Mouse (Mus musculus) forelimb bud, embryonic 11.5 days (tissue): ENCODE measurements around the gene Ptn.

Experiments
- DNase-seq: peaks from one replicate; pipeline ENCODE4 v3.0.0-alpha.2; 2012; ENCODE audit warnings: low read depth, low spot score

Ptn gene

DNA sequence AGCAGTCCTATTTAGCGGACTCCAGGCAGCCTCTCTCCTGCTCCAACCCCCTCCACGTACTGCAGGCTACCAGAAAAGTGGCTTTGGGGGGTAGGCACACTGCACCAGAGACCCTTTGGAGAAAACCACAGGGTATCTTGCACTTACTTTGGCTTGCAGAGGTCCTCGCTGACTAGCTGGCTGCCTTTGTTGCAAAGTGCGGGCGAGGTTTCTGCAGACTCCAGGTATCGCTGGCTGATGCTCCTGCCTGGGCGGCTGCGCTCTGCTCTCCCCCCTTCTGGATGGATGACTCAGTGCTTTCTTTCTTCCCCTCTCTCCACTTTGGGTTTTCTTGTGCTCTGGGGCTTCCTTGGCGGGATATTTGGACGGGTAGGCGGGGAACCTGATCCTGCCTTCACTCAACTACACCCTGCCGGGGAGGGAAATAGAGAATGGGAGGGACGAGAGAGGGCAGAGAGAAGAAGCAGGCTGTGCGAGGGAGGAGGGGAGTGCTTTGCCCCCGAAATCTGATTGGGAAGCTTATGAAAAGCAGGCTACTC lies at the start of gene Ptn:
Ptn (minus strand) TSS at position 474 of the 539 bp plus-strand sequence.
- DNase-seq: peak; percentile 87

DNA sequence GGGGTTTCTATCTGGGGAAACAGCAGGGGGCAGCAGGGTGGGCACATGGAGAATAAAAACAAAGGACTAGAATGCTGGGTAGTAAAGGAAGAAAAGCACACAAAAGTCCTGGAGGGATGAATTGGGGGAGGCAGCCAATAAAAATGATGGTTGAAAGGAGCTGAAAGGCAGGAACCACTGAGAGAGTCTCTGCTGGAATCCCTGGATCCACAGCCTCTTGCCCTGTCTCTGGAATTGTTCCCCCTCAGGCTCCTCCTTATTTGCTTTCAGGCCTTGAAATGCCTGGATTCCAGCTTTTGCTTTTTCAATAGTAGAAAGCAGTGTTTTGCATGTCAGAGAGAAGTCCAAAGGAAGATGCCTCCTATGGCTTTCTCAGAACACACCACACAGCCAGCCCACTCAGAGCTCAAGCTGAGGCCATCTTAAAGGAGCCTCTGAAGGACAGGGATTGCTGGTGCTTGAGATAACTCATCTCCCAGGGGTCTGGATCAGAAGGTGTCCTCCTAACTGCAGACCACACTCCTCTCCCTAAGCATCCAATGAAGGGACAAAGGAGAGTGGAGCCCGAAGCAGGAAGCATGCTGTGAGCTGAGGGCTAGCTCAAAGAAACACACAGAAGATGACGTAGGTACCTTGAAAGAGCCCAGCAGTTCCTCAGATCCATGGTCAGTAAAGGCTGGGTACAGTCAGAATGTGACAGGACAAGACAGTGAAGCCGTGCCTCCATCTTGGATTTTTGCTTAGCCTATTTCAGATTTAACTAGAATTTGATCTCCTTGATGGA lies 48.4 kb upstream of the Ptn start:
- DNase-seq: no peak

GRCm38 (mm10) chr6:36857627-36858257 lies 47.7 kb upstream of the Ptn start:
- no peak for DNase-seq

GRCm38 (mm10) chr6:36850422-36851129 lies 40.6 kb upstream of the Ptn start:
- DNase-seq: no peak

DNA sequence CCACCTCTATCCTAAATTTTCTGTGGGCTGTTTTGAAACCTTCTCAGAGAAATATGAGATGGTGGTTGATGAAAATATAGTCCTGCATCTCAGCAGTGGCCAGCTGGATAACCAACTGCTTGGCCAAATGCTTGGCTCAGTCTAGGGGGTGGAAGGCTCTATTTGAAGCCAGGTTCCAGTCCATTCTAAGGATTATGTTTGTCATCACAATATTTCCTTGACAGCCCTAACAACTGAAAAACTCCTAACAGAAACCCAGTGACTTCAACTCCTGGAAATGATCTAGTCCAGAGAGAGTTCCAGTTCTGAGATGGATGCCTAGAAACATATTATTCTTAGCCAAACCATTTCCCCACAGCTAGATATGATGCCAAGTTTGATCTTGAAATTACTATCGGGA lies 35.3 kb upstream of the Ptn start:
- no peak for DNase-seq

GRCm38 (mm10) chr6:36844258-36844657 lies 34.2 kb upstream of the Ptn start:
- DNase-seq: no peak

GRCm38 (mm10) chr6:36843031-36843488 lies 33.0 kb upstream of the Ptn start:
- DNase-seq: no peak

DNA sequence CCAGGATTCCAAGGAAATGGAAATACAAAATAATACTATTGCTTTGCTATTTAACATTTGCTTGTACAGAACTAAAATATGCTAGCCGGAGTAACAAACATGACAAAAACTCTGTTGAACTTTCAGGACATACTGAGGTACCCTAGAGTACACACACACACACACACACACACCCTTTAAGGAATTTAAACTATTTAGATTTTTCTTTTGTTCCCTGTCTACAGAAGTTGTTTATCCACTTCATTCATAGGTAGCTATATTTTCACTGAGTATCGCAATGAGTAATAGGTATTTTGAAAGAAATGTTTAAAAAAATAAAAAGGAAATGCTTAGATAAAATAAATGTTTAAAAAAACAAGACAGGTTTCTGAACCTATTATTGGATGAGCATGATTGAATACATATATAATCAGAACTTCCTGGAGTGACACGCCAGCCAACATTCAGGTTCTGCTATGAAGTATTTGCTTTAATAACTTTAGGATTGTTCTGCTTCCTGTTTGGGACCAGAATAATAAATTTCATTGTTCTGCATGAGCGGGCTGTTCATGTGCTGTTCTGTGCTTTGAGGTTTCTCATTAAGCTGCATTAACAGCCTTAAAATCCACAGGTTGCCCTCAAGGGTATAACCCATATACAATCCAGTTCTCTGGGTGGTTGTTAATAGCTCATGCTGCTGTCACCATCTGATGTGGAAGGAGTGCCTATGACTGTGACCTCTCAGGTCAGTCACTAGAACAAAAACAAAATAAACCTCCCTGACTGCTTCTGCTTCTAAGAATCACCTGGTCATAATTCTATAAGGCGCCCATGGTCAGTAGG lies 32.3 kb upstream of the Ptn start:
- DNase-seq: peak; percentile 77

DNA sequence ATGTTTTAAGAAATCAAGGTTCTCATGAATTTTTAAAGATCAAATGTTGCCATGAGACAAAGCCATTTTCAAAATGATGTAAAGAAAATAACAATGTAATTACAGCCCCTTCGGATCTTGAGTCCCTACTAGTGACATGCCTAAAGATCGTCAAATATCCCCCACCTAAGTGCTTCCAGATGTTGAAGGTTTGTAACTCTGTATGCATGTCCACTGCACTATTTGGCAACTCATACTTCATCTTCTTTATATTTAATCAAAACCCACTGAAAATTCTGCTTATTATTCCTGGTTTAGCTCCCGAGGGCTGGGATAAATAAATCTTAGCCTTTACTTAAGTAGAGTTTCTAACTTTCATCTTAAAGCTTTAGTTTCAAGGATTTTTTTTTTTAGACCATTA lies 31.7 kb upstream of the Ptn start:
- peak; percentile 89 for DNase-seq

- DNase-seq: no peak
Observed at GRCm38 (mm10) chr6:36841174-36841573, 31.2 kb upstream of the Ptn start.

DNA sequence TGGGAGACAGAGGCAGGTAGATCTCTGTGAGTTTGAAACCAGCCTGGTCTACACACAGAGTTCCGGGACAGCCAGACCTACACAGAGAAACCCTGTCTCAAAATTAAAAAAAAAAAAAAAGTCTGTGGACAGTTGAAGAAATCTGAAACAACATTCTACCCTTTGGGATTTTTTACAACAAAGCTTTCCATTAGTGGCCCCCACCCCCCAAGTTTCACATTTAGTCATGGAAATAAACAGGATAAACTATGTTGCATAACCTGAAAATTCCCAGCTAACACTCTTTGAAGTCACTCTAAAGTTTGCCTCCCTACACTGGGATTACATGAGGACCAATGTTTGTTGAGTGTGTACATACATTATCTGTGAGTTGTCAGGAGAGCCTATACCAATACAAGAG lies 28.7 kb upstream of the Ptn start:
- no peak for DNase-seq

DNA sequence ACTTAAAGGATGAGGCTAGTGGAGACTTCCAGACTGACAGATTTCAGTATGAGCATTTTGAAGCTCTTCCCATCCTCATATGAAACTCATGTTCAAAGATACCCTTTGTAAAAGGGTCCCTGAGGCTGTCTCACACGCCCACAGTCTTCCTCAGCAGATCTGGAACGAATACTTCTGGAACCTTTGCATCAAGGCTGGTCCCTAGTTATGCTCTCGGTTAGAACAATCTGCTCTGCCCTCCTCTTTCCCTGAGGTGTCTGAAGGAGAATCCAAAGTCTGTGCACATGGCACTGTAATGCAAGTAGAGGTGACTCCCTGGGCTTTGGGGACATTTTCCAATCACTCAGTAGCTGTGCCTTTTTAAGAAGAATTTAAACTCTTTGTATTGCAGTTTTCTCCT lies 25.3 kb upstream of the Ptn start:
- no peak for DNase-seq

GRCm38 (mm10) chr6:36834695-36835265 lies 24.8 kb upstream of the Ptn start:
- DNase-seq: no peak

DNA sequence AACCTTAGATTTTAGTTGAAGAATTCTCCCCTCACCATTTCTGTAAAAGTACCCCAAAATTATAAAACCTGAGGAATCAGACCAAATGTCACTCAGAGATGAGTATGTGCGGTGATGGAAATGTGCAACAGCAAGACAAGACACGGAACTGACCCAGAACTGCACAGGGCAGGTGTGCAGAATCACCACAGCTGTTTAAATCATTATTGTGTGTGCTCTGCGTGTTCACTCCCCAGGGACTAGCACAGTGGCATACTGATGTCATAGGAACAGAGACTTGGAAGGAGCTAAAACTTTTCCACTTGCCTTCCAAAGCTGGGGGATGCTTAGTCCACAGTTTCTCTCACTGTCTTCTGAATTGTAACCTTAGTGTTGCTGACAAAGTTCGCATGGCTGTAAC lies 22.7 kb upstream of the Ptn start:
- DNase-seq: no peak

DNA sequence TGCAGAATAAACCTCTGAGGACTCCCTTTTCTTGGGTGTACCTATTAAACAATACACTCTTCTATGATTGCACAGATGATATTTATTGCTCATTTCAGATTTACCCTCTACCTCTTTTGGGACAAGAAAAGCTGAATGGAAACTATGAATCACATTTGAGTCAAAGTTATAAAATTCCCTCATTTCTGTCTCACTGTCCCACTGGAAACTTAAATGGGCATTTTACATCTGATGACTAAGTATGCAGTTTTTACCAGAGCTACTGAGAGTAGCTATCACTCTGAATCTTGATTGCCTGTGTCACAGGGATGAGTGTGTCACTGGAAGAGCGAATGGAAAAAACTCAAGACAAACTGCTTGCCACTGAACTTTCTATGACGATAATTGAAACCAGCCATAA lies 22.2 kb upstream of the Ptn start:
- no peak for DNase-seq

DNA sequence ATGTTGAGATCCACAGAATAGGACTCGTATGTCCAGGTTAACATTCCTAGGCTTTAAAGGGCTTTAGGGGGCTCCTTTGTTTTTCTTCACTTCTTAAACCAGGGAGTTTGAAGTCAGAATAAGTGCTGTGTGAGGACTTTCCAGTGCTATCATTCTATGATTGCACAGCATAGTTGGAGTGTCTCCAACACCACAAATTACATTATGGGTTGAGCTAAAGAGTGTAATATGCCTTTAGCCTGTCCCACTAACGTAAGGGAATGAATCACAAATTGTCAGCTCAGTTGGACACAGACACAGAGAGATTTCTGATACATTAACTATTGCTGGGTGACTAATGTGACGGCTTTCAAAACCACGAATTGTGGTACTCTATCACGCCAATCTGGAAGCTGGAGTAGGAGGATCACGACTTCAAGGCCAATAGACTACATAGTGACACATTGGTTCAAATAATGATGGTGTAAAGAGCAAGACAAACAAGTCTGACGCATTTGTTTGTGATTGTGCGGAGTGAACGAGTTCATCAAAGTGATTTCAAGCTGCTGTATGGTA lies 20.4 kb upstream of the Ptn start:
- no peak for DNase-seq

DNA sequence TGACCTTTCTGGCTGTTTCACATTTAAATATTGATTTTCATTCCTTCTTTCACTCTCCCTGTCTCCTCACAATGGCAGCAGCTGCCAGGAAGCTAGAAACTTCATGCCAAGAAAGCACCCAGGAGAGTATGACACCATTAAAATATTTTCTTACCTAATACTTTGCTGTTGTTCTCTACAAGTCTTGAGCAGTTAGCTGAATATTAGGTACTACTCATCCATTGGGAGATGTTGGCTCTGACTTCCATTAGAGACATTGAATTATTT lies 9.7 kb upstream of the Ptn start:
- no peak for DNase-seq

- no peak for DNase-seq
Observed at GRCm38 (mm10) chr6:36819019-36819783, 9.2 kb upstream of the Ptn start.

DNA sequence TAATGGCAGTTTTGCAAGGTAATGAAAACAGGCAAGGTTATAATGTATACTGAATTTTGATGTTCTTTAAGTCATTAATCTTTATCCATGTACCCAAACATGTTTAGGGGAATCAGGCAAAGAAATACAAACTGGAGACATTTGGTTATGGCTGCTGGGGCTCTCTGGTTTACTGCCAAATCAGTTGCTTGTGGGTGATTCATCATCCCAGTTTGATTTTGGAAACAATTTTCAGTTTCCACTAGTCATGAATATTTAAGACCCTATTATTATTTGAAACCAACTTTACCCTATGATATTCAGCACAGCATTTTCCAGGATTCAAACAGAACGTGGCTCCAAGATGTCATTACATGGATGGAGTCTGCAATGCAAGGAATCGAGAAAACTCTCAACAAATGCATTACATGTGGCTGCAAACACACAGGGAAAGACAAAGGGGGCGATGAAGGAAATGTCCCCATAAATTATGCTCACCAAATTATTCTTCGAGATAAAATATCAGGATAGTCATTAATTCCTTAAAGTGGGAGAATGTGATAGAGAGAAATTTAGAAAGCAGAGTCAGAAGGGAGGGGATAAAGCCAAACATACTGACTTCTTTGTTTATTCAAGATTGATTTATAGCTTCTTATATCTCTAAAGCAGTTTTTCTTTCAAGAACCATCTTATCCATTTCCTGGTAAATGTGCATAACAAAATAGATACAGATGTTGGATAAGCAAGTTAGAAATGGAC lies 8.4 kb upstream of the Ptn start:
- DNase-seq: no peak

DNA sequence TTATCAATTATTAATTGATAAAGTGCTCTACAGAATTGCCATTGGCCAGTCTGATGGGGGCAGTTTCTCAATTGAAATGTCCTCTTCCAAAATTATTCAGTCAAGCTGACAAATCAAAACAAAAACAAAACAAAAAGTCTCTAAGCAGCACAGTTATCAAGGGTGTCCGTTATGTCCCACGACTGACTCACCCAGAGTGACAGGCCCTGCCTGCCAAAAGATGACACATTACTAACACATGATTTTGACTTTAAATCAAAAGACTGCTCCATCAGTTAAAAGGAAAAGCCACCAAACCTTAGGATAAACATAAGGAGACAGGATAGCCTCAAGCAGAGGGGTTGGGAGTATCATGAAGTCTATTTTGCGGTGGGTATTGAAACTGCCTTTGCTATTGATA lies 6.6 kb upstream of the Ptn start:
- no peak for DNase-seq
